Mouse (Mus musculus): Measurements from ENCODE around the gene Cdc37l1.
"Not testable (repeated sequence)": the region's sequence is repeated elsewhere in the genome, so short reads cannot be mapped to it uniquely, and the experiment has no call there.

Gene Cdc37l1

GRCm38 (mm10) chr19:29000321-29000720 is 10.2 kb downstream of the Cdc37l1 start:
- in situ Hi-C loops (cut with MboI; ENCODE audit: low sequenced_read_pairs): not testable (repeated sequence)

- in situ Hi-C loops (cut with MboI; ENCODE audit: low sequenced_read_pairs): no loop called here
Measured at GRCm38 (mm10) chr19:29008069-29008706, 18.0 kb downstream of the Cdc37l1 start.

- in situ Hi-C loops (cut with MboI; ENCODE audit: low sequenced_read_pairs): no loop called here
Measured at GRCm38 (mm10) chr19:29009046-29009445, 18.9 kb downstream of the Cdc37l1 start.

GRCm38 (mm10) chr19:29011355-29011990 is 21.3 kb downstream of the Cdc37l1 start:
- in situ Hi-C loops (cut with MboI; ENCODE audit: low sequenced_read_pairs): no loop called here

GRCm38 (mm10) chr19:29014466-29015055 is 24.4 kb downstream of the Cdc37l1 start:
- in situ Hi-C loops (cut with MboI; ENCODE audit: low sequenced_read_pairs): no loop called here

GRCm38 (mm10) chr19:29015410-29016203 is 25.5 kb downstream of the Cdc37l1 start:
- in situ Hi-C loops (cut with MboI; ENCODE audit: low sequenced_read_pairs): no loop called here

GRCm38 (mm10) chr19:29016204-29016765 is 26.1 kb downstream of the Cdc37l1 start:
- in situ Hi-C loops (cut with MboI; ENCODE audit: low sequenced_read_pairs): no loop called here

- in situ Hi-C loops (cut with MboI; ENCODE audit: low sequenced_read_pairs): no loop called here
Measured at GRCm38 (mm10) chr19:29016786-29017185, 26.6 kb downstream of the Cdc37l1 start.

GRCm38 (mm10) chr19:29019647-29020046 is 29.5 kb downstream of the Cdc37l1 start:
- in situ Hi-C loops (cut with MboI; ENCODE audit: low sequenced_read_pairs): no loop called here

- in situ Hi-C loops (cut with MboI; ENCODE audit: low sequenced_read_pairs): no loop called here
Measured at GRCm38 (mm10) chr19:29021754-29022345, 31.7 kb downstream of the Cdc37l1 start.

- in situ Hi-C loops (cut with MboI; ENCODE audit: low sequenced_read_pairs): no loop called here
Measured at GRCm38 (mm10) chr19:29024391-29024947, 34.3 kb downstream of the Cdc37l1 start.

GRCm38 (mm10) chr19:29031788-29032187 is 41.6 kb downstream of the Cdc37l1 start:
- in situ Hi-C loops (cut with MboI; ENCODE audit: low sequenced_read_pairs): no loop called here

- in situ Hi-C loops (cut with MboI; ENCODE audit: low sequenced_read_pairs): no loop called here
Measured at GRCm38 (mm10) chr19:29032662-29033061, 42.5 kb downstream of the Cdc37l1 start.

GRCm38 (mm10) chr19:29037026-29037425 is 46.9 kb downstream of the Cdc37l1 start:
- in situ Hi-C loops (cut with MboI; ENCODE audit: low sequenced_read_pairs): no loop called here

GRCm38 (mm10) chr19:29037541-29037940 is 47.4 kb downstream of the Cdc37l1 start:
- in situ Hi-C loops (cut with MboI; ENCODE audit: low sequenced_read_pairs): no loop called here

GRCm38 (mm10) chr19:29039334-29039733 is 49.2 kb downstream of the Cdc37l1 start:
- in situ Hi-C loops (cut with MboI; ENCODE audit: low sequenced_read_pairs): no loop called here

GRCm38 (mm10) chr19:29040206-29040605 is 50.1 kb downstream of the Cdc37l1 start:
- in situ Hi-C loops (cut with MboI; ENCODE audit: low sequenced_read_pairs): no loop called here

GRCm38 (mm10) chr19:29042143-29042542 is 52.0 kb downstream of the Cdc37l1 start:
- in situ Hi-C loops (cut with MboI; ENCODE audit: low sequenced_read_pairs): no loop called here

- in situ Hi-C loops (cut with MboI; ENCODE audit: low sequenced_read_pairs): no loop called here
Measured at GRCm38 (mm10) chr19:29042647-29043046, 52.5 kb downstream of the Cdc37l1 start.

- in situ Hi-C loops (cut with MboI; ENCODE audit: low sequenced_read_pairs): no loop called here
Measured at GRCm38 (mm10) chr19:29044353-29044768, 54.2 kb downstream of the Cdc37l1 start.

All from CH12F3 (cell line).